Mouse (Mus musculus) kidney, postnatal 4 days (tissue): ENCODE measurements at regions not wholly inside any gene's neighbourhood (a gene's known extent, or its start where the extent isn't known, plus 50 kb on each side); places are given as distances from the start of the nearest gene placed in this dataset.
"Not testable (repeated sequence)": the region's sequence is repeated elsewhere in the genome, so short reads cannot be mapped to it uniquely, and the experiment has no call there.

Source experiments
- DNase-seq, 2 experiments: peaks; one replicate each; pipeline ENCODE4 v3.0.0; 2021; ENCODE audit warnings: mixed read lengths in 2 of 2

- no peak for DNase-seq
These were observed 3289.4 kb downstream of the Gm37988 start for GRCm38 (mm10) chr1:8097046-8097445.

GRCm38 (mm10) chr1:8123021-8123420 is 3290.9 kb upstream of the A830018L16Rik start:
- peak; percentile 77 to 82 for DNase-seq

GRCm38 (mm10) chr1:8134434-8135433 is 3279.2 kb upstream of the A830018L16Rik start:
- not testable (repeated sequence) for DNase-seq

- DNase-seq, result no peak
These were observed 3271.3 kb upstream of the A830018L16Rik start for GRCm38 (mm10) chr1:8142583-8142982.

GRCm38 (mm10) chr1:8173196-8173595 is 3240.7 kb upstream of the A830018L16Rik start:
- no peak for DNase-seq
